Comparison of ENCODE assay signal across 7 mouse cellular contexts in the genomic region with DNA sequence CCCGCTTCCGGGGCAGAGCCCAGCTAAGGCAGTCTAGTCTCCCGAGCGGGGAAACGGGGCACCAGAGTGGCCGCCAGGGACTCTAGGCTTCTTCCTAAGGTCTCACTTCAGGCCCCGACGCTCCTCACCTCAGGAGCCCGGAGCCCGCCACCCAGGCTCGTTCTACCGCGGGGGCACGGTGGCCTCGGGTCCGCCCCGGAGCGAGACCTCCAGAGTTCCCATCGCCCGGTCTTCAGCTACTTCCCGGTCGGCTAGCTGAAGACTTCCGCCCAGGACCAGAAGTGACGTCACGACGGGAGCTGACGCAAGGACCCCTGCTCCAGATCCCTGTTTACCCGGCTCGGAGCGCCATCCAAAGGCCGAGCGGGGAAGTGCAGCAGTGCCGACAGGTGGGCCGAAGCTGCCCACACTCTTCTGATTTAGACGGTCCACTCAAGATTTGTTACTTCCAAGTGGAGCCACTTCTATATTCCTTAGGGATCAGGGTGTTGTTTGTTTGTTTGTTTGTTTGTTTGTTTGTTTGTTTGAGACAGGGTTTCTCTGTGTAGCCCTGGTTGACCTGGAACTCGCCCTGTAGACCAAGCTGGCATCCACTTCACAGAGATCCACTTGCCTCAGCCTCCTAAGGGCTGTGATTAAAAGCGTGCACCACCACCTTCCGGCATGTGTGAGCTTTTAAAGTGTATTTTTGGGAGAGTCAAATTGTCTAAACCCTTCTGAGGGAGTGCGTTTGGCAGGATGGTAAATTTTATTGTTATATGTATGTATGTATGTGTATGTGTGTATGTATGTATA. TPM values are rescaled to one million over a fixed set of nuclear protein-coding genes. Genes with fewer than 3 reads are reported as not detected.
A peak's percentile ranks its signal among the peaks of the same experiment; 100 is the strongest.
DNase-seq lines count a peak whose midpoint lies in the region; ATAC-seq lines count a peak whose summit lies in the region.

A gene (minus strand): TSS at position 283 of the 795 bp plus-strand sequence.

- peak; percentile 96 for ATAC-seq in intestine, embryonic 15.5 days

- H3K9ac ChIP-seq in intestine, embryonic 15.5 days: peak within 1 kb of the TSS; percentile 93

- H3K27ac ChIP-seq in intestine, embryonic 15.5 days: peak within 1 kb of the TSS; percentile 54; the same call in 1 of the 2 replicates
- peak within 1 kb of the TSS; percentile 85 for H3K27ac ChIP-seq in midbrain, embryonic 10.5 days (replicated peaks)

- no peaks in the 10 kb centered on the region for H3K9me3 ChIP-seq in intestine, embryonic 15.5 days
- no peaks in the 10 kb centered on the region for H3K9me3 ChIP-seq in midbrain, embryonic 10.5 days (replicated peaks)

- intact Hi-C loops in gastrocnemius, postnatal 36 days (cut with DNase I): loop anchor here (2.0 kb wide), 1 partner anchor 87 kb away; no protein-coding TSS in a partner anchor
- intact Hi-C loops in left cerebral cortex, postnatal 25 days (cut with DNase I): loop anchor here (2.0 kb wide), 1 partner anchor 89 kb away; no protein-coding TSS in a partner anchor

- DNase-seq in adrenal gland, adult 18-20 months (ENCODE audit: low spot score in 2 of 2): peak; percentile 99
- peak; percentile 98 for DNase-seq in embryo, embryonic 11 days
- DNase-seq in gastrocnemius, postnatal 36 days: peak; percentile 93 to 94
- peak; percentile 97 for DNase-seq in left cerebral cortex, postnatal 25 days (ENCODE audit: low spot score in 2 of 2)
- peak; percentile 96 for DNase-seq in midbrain, embryonic 10.5 days (ENCODE audit: low spot score)
- DNase-seq in right cerebral cortex, postnatal 4 days: peak; percentile 99

- 6% methylated on average over 39 of the region's 39 CpGs for WGBS in intestine, embryonic 15.5 days
- 7% methylated on average over 39 of the region's 39 CpGs for WGBS in midbrain, embryonic 10.5 days

- peak within 1 kb of the TSS; percentile 93 for H3K4me2 ChIP-seq in intestine, embryonic 15.5 days (replicated peaks)

- H3K4me3 ChIP-seq in intestine, embryonic 15.5 days (replicated peaks): peak within 1 kb of the TSS; percentile 93
- peak within 1 kb of the TSS; percentile 90 for H3K4me3 ChIP-seq in midbrain, embryonic 10.5 days

- 0 out of 2 replicates have a peak, but pooled peaks cover 11% of the 10 kb centered on the region for H3K36me3 ChIP-seq in intestine, embryonic 15.5 days
- H3K36me3 ChIP-seq in midbrain, embryonic 10.5 days: peaks cover 30% of the 10 kb centered on the region

- H3K27me3 ChIP-seq in intestine, embryonic 15.5 days (replicated peaks): no peaks in the 10 kb centered on the region
- no peaks in the 10 kb centered on the region for H3K27me3 ChIP-seq in midbrain, embryonic 10.5 days (ENCODE audit: low read depth, poor library complexity, severe bottlenecking)

- peaks cover 14% of the 10 kb centered on the region for H3K4me1 ChIP-seq in intestine, embryonic 15.5 days (replicated peaks)
- H3K4me1 ChIP-seq in midbrain, embryonic 10.5 days: peaks cover 22% of the 10 kb centered on the region

RNA-seq across cellular contexts. Expression of the gene that starts here (rescaled TPM):
- total RNA-seq in adrenal gland, adult 18-20 months (2021): 100 to 1,000 TPM; 151 to 161 TPM
- total RNA-seq in gastrocnemius, postnatal 36 days (2021): 10 to 100 TPM; 73.9 to 78.0 TPM
- polyA plus RNA-seq in intestine, embryonic 15.5 days (2015; fragmentation: Nextera tagmentation; extraction: Ambion mirVana): 132 and 143 TPM in 2 replicates
- total RNA-seq in left cerebral cortex, postnatal 25 days (2021): 100 to 1,000 TPM; 213 to 229 TPM
- 152 and 162 TPM in 2 replicates for polyA plus RNA-seq in midbrain, embryonic 10.5 days (2016; fragmentation: Nextera tagmentation; extraction: Ambion mirVana)

Comparison
In these comparisons a context has a peak if more than half of its experiments do, and no peak if none do; other contexts are left out.
1. Peak in every context shown above with its lines: DNase-seq, ATAC-seq, H3K4me3 ChIP-seq and H3K27ac ChIP-seq.